Comparison of ENCODE assay signal across 8 mouse cellular contexts in the genomic region with DNA sequence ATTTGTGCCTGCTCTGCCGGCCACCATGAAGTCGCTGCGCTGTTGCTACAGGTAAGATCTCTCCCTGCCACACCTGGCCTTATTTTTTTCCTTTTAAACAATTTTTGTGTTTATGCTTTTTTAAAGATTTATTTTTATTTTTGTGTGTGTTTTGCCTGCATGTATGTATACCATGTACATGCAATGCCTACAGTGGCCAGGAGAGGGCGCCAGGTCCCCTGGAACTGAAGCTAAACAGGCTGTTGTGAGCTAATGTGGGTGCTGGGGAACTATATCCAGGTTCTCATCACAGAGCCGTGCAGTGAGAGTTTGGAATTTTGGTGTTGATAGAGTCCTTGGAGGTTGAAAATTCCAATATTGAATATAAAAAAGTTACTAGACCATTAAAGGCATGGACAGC. TPM values are rescaled to one million over a fixed set of nuclear protein-coding genes. Genes with fewer than 3 reads are reported as not detected.
DNase-seq lines count a peak whose midpoint lies in the region; ATAC-seq and TF ChIP-seq lines count a peak whose summit lies in the region.

No protein-coding gene starts in this region.

- peak; percentile 93 for TF ChIP-seq CTCF in E14TG2a.4 (conservative IDR thresholded peaks at IDR 0.05; ENCODE audit: low read length)
- TF ChIP-seq CTCF in midbrain, postnatal 0 days (IDR thresholded peaks at IDR 0.05): peak; percentile 74

- H3K9ac ChIP-seq in hindbrain, embryonic 11.5 days (ENCODE audit: low read depth, low read length): no peak overlapping the region
- no peak overlapping the region for H3K9ac ChIP-seq in hindbrain, embryonic 13.5 days
- H3K9ac ChIP-seq in midbrain, postnatal 0 days (replicated peaks; ENCODE audit: low read length, poor library complexity, severe bottlenecking): no peak overlapping the region

- no peaks in the 10 kb centered on the region for H3K9me3 ChIP-seq in hindbrain, embryonic 11.5 days (ENCODE audit: control insufficient read depth, low read length)
- H3K9me3 ChIP-seq in hindbrain, embryonic 13.5 days: no peaks in the 10 kb centered on the region
- no peaks in the 10 kb centered on the region for H3K9me3 ChIP-seq in E14TG2a.4 (ENCODE audit: low read length)
- H3K9me3 ChIP-seq in midbrain, postnatal 0 days (ENCODE audit: low read length): no peaks in the 10 kb centered on the region

- H3K36me3 ChIP-seq in hindbrain, embryonic 11.5 days (ENCODE audit: control insufficient read depth, insufficient read depth, low read length): no peaks in the 10 kb centered on the region
- peaks cover 77% of the 10 kb centered on the region for H3K36me3 ChIP-seq in hindbrain, embryonic 13.5 days
- H3K36me3 ChIP-seq in E14TG2a.4 (ENCODE audit: insufficient read depth, low read length): peaks cover 79% of the 10 kb centered on the region
- peaks cover 27% of the 10 kb centered on the region for H3K36me3 ChIP-seq in midbrain, postnatal 0 days (ENCODE audit: insufficient read depth, low read length)

- peak; percentile 55 for DNase-seq in hindbrain, embryonic 11.5 days (ENCODE audit: low spot score)
- peak; percentile 53 for DNase-seq in 416B (ENCODE audit: low read depth)
- DNase-seq in embryo, embryonic 11.5 days (ENCODE audit: low read depth, low spot score): peak; percentile 16
- no peak for DNase-seq in midbrain, postnatal 0 days (ENCODE audit: low spot score)
- no peak for DNase-seq in layer of hippocampus, adult 9-11 months
- no peak for DNase-seq in urinary bladder, adult 18-20 months (ENCODE audit: low spot score in 2 of 2)

- 73% methylated on average over 5 of the region's 5 CpGs for WGBS in hindbrain, embryonic 11.5 days
- WGBS in hindbrain, embryonic 13.5 days: 71% methylated on average over 5 of the region's 5 CpGs
- WGBS in midbrain, postnatal 0 days: 70% methylated on average over 5 of the region's 5 CpGs

- H3K4me1 ChIP-seq in hindbrain, embryonic 11.5 days (replicated peaks; ENCODE audit: control insufficient read depth, insufficient read depth, low read length): no peaks in the 10 kb centered on the region
- H3K4me1 ChIP-seq in hindbrain, embryonic 13.5 days (replicated peaks): no peaks in the 10 kb centered on the region
- peaks cover 38% of the 10 kb centered on the region for H3K4me1 ChIP-seq in E14TG2a.4 (replicated peaks; ENCODE audit: low read depth, low read length)
- no peaks in the 10 kb centered on the region for H3K4me1 ChIP-seq in midbrain, postnatal 0 days (ENCODE audit: insufficient read depth, low read length)

- no peak for ATAC-seq in hindbrain, embryonic 11.5 days (ENCODE audit: low FRiP score)
- ATAC-seq in hindbrain, embryonic 13.5 days (ENCODE audit: low FRiP score): no peak
- ATAC-seq in midbrain, postnatal 0 days (ENCODE audit: low FRiP score): no peak

- no peak overlapping the region for H3K4me3 ChIP-seq in hindbrain, embryonic 11.5 days (ENCODE audit: low read depth, low read length)
- no peak overlapping the region for H3K4me3 ChIP-seq in hindbrain, embryonic 13.5 days
- H3K4me3 ChIP-seq in E14TG2a.4 (replicated peaks; ENCODE audit: low read length): no peak overlapping the region
- H3K4me3 ChIP-seq in midbrain, postnatal 0 days (ENCODE audit: low read depth, low read length): no peak overlapping the region

- no peaks in the 10 kb centered on the region for H3K27me3 ChIP-seq in hindbrain, embryonic 11.5 days (ENCODE audit: control insufficient read depth, insufficient read depth, low read length)
- no peaks in the 10 kb centered on the region for H3K27me3 ChIP-seq in hindbrain, embryonic 13.5 days
- no peaks in the 10 kb centered on the region for H3K27me3 ChIP-seq in E14TG2a.4 (ENCODE audit: insufficient read depth, low read length)
- no peaks in the 10 kb centered on the region for H3K27me3 ChIP-seq in midbrain, postnatal 0 days (ENCODE audit: insufficient read depth, low read length)

- no peak overlapping the region for H3K4me2 ChIP-seq in hindbrain, embryonic 11.5 days (replicated peaks; ENCODE audit: low read depth, low read length)
- no peak overlapping the region for H3K4me2 ChIP-seq in hindbrain, embryonic 13.5 days
- H3K4me2 ChIP-seq in midbrain, postnatal 0 days (ENCODE audit: low read depth, low read length, poor library complexity, severe bottlenecking): no peak overlapping the region

- H3K27ac ChIP-seq in hindbrain, embryonic 11.5 days (ENCODE audit: low read depth, low read length): no peak overlapping the region
- no peak overlapping the region for H3K27ac ChIP-seq in hindbrain, embryonic 13.5 days
- no peak overlapping the region for H3K27ac ChIP-seq in midbrain, postnatal 0 days (ENCODE audit: low read depth, low read length)

RNA-seq across cellular contexts. Expression of a gene that starts 18.8 kb away (rescaled TPM):
- 306 and 325 TPM in 2 replicates for polyA plus RNA-seq in hindbrain, embryonic 11.5 days (2014; fragmentation: Nextera tagmentation; extraction: Ambion mirVana)
- polyA plus RNA-seq in hindbrain, embryonic 13.5 days (2015; fragmentation: Nextera tagmentation; extraction: Ambion mirVana): 245 and 251 TPM in 2 replicates
- total RNA-seq in midbrain, postnatal 0 days (2014; rRNA removed): 53.3 and 78.3 TPM in 2 replicates
- polyA plus RNA-seq in midbrain, postnatal 0 days (2015; fragmentation: Nextera tagmentation; extraction: Ambion mirVana): 255 and 280 TPM in 2 replicates

RNA-seq across cellular contexts. Expression of a gene that starts 42.5 kb away (rescaled TPM):
- polyA plus RNA-seq in hindbrain, embryonic 11.5 days (2014; fragmentation: Nextera tagmentation; extraction: Ambion mirVana): 24.3 and 27.2 TPM in 2 replicates
- polyA plus RNA-seq in hindbrain, embryonic 13.5 days (2015; fragmentation: Nextera tagmentation; extraction: Ambion mirVana): 18.5 and 19.2 TPM in 2 replicates
- 17.9 and 24.7 TPM in 2 replicates for total RNA-seq in midbrain, postnatal 0 days (2014; rRNA removed)
- polyA plus RNA-seq in midbrain, postnatal 0 days (2015; fragmentation: Nextera tagmentation; extraction: Ambion mirVana): 11.4 and 11.9 TPM in 2 replicates

RNA-seq across cellular contexts. Expression of a gene that starts 43.1 kb away (rescaled TPM):
- 0.03 and 0.24 TPM in 2 replicates for polyA plus RNA-seq in hindbrain, embryonic 11.5 days (2014; fragmentation: Nextera tagmentation; extraction: Ambion mirVana)
- 0.05 and 0.10 TPM in 2 replicates for polyA plus RNA-seq in hindbrain, embryonic 13.5 days (2015; fragmentation: Nextera tagmentation; extraction: Ambion mirVana)
- 0.11 and 0.24 TPM in 2 replicates for total RNA-seq in midbrain, postnatal 0 days (2014; rRNA removed)
- 0.05 TPM in 1 of 2 replicates, not detected in the other for polyA plus RNA-seq in midbrain, postnatal 0 days (2015; fragmentation: Nextera tagmentation; extraction: Ambion mirVana)

Comparison
In these comparisons a context has a peak if more than half of its experiments do, and no peak if none do; other contexts are left out.
1. DNase-seq: peak in hindbrain, embryonic 11.5 days (single experiment), 416B (single experiment) and embryo, embryonic 11.5 days (single experiment); none in midbrain, postnatal 0 days (single experiment), layer of hippocampus, adult 9-11 months (single experiment) and urinary bladder, adult 18-20 months (0 of 2).